ENCODE assay signal across 8 mouse cellular contexts in the genomic region with DNA sequence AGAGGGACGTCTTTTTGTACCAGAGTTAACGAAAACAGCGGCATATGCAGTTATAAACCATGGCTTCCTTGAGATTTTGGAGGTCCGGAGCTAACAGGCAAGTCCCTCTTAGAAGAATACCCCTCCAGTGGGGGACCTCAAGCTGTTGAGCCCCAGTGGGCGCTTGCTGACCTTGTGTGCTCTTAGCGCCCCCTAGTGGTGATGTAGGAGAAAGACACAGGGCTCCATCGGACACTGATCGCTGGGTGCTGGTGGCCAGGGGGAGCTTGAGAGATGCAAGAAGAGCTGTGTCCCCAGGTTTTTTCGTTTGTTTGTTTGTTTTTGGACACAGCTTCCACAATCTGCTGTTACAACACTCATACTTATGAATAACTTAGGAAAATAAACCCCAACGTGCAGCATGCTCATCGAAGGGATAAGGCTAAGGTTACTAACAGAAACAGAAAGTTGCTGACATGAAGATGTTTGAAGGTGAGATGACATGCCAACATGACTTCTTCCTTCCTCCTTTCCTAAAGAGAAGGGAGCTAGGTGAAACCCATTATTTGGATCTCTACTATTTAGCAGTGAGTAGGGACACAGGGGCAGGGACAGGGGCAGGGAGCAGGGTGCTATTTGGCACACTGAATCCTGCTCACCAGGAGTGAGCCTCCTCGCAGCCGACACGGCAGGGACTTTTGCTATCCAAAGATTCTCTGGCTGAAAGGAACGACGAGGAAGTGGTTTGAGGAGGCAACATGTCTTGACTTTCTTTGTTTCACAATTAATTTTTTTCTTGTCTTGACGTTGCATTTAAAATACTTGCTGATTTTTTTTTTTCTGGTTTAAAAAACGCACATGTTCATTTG. TPM values are rescaled to one million over a fixed set of nuclear protein-coding genes. Genes with fewer than 3 reads are reported as not detected.
A peak's percentile ranks its signal among the peaks of the same experiment; 100 is the strongest.
DNase-seq lines count a peak whose midpoint lies in the region; ATAC-seq and TF ChIP-seq lines count a peak whose summit lies in the region.

No protein-coding gene starts in this region.

- H3K4me3 ChIP-seq in cortical plate, adult 2 months (ENCODE audit: insufficient read depth, low read length): peak overlapping the region; percentile 32

- no peaks in the 10 kb centered on the region; the same call in 1 of the 2 replicates for H3K4me1 ChIP-seq in cortical plate, adult 2 months (ENCODE audit: control insufficient read depth, insufficient read depth, low read length)

- ATAC-seq in activated CD4-positive, CD25-positive, alpha-beta regulatory T cell, adult 4 months: peak; percentile 28
- peak; percentile 96 for ATAC-seq in megakaryocyte progenitor cell, adult 5-6 weeks (replicated peaks; ENCODE audit: poor library complexity)

- intact Hi-C loops in left cerebral cortex, postnatal 10 days (cut with DNase I): loop anchor here (5.0 kb wide), 3 partner anchors 171 to 501 kb away; a partner anchor contains a TSS

- no peak for TF ChIP-seq POLR2A in cortical plate, adult 2 months (IDR thresholded peaks at IDR 0.05; ENCODE audit: extremely low read depth, insufficient read depth, low read length)

- no peak overlapping the region for H3K27ac ChIP-seq in cortical plate, adult 2 months (ENCODE audit: insufficient read depth, low read length)

- peak; percentile 88 for TF ChIP-seq CTCF in cortical plate, adult 2 months (IDR thresholded peaks at IDR 0.05; ENCODE audit: extremely low read depth, insufficient read depth, low read length)

- DNase-seq in gastrocnemius, postnatal 10 days: peak; percentile 69
- peak; percentile 92 for DNase-seq in induced T-regulatory cell, adult 2 months (ENCODE audit: low read depth)
- peak; percentile 66 to 74 for DNase-seq in left cerebral cortex, postnatal 10 days (ENCODE audit: extremely low spot score in 1 of 2, low spot score in 2 of 2)
- peak; percentile 61 for DNase-seq in right cerebral cortex, postnatal 25 days
- DNase-seq in urinary bladder, postnatal 36 days (ENCODE audit: low spot score in 2 of 2): peak; percentile 39 to 54

RNA-seq across cellular contexts. Expression of a gene that starts 29.2 kb away (rescaled TPM):
- 10 to 100 TPM; 85.3 to 95.2 TPM for polyA plus RNA-seq in activated CD4-positive, CD25-positive, alpha-beta regulatory T cell, adult 4 months (2017; shearing (Covaris generic))
- 0.27 and 0.34 TPM in 2 replicates for polyA plus RNA-seq in cortical plate, adult 2 months (2012; rRNA removed)
- 1 to 10 TPM; 1.1 to 2.9 TPM for total RNA-seq in gastrocnemius, postnatal 10 days (2021)
- total RNA-seq in left cerebral cortex, postnatal 10 days (2021): under 1 TPM; 0.32 to 0.47 TPM
- 0.20 and 0.94 TPM in 2 replicates for total RNA-seq in megakaryocyte progenitor cell, adult 5-6 weeks (2015)
- total RNA-seq in megakaryocyte progenitor cell, adult 5-6 weeks (2017): 0.20 and 0.21 TPM in 2 replicates

RNA-seq across cellular contexts. Expression of a gene that starts 38.8 kb away (rescaled TPM):
- 1 to 10 TPM; 3.6 to 4.4 TPM for polyA plus RNA-seq in activated CD4-positive, CD25-positive, alpha-beta regulatory T cell, adult 4 months (2017; shearing (Covaris generic))
- 0.79 and 0.85 TPM in 2 replicates for polyA plus RNA-seq in cortical plate, adult 2 months (2012; rRNA removed)
- total RNA-seq in gastrocnemius, postnatal 10 days (2021): 10 to 100 TPM in 1 of 2 experiments, 1 to 10 TPM in 1; 6.6 to 10.7 TPM
- under 1 TPM in 1 of 2 experiments, not detected in 1; 0.49 TPM for total RNA-seq in left cerebral cortex, postnatal 10 days (2021)
- total RNA-seq in megakaryocyte progenitor cell, adult 5-6 weeks (2015): not detected in 2 replicates
- not detected in 2 replicates for total RNA-seq in megakaryocyte progenitor cell, adult 5-6 weeks (2017)

Comparison
In these comparisons a context has a peak if more than half of its experiments do, and no peak if none do; other contexts are left out.
1. RNA of a gene that starts 38.8 kb away (total RNA-seq): 6.6 to 10.7 TPM in gastrocnemius, postnatal 10 days; 0.49 TPM in left cerebral cortex, postnatal 10 days and not detected in megakaryocyte progenitor cell, adult 5-6 weeks; every median in the first group is over 4 times any median in the second.
2. Peak in every context shown above with its lines, with median percentiles within 50 percentile points of each other: DNase-seq.